Mouse (Mus musculus): Measurements from ENCODE around the gene Pdzd7.
A peak's percentile ranks its signal among the peaks of the same experiment; 100 is the strongest.

Gene Pdzd7

GRCm38 (mm10) chr19:45045651-45046050 is at the start of gene Pdzd7:
Pdzd7 (minus strand) TSS chr19:45045717.
- no peak for DNase-seq (ENCODE audit: low read depth)

GRCm38 (mm10) chr19:45081841-45082550 is 36.5 kb upstream of the Pdzd7 start:
- DNase-seq (ENCODE audit: low read depth) = peak; percentile 81

- peak; percentile 88 for DNase-seq (ENCODE audit: low read depth)
Observed at GRCm38 (mm10) chr19:45081279-45081678, 35.8 kb upstream of the Pdzd7 start.

GRCm38 (mm10) chr19:45080711-45081110 is 35.2 kb upstream of the Pdzd7 start:
- DNase-seq (ENCODE audit: low read depth) = no peak

- DNase-seq (ENCODE audit: low read depth) = peak; percentile 83
Observed at GRCm38 (mm10) chr19:45079769-45080515, 34.4 kb upstream of the Pdzd7 start.

- peak; percentile 63 for DNase-seq (ENCODE audit: low read depth)
Observed at GRCm38 (mm10) chr19:45078971-45079764, 33.7 kb upstream of the Pdzd7 start.

- DNase-seq (ENCODE audit: low read depth) = peak; percentile 18
Observed at GRCm38 (mm10) chr19:45077742-45078645, 32.5 kb upstream of the Pdzd7 start.

GRCm38 (mm10) chr19:45076586-45077510 is 31.3 kb upstream of the Pdzd7 start:
- peak; percentile 71 for DNase-seq (ENCODE audit: low read depth)

GRCm38 (mm10) chr19:45076036-45076575 is 30.6 kb upstream of the Pdzd7 start:
- DNase-seq (ENCODE audit: low read depth) = peak; percentile 55

- peak; percentile 60 for DNase-seq (ENCODE audit: low read depth)
Observed at GRCm38 (mm10) chr19:45075323-45076035, 30.0 kb upstream of the Pdzd7 start.

- DNase-seq (ENCODE audit: low read depth) = peak; percentile 96
Observed at GRCm38 (mm10) chr19:45074580-45075322, 29.2 kb upstream of the Pdzd7 start, which contains the start of gene Kazald1. Kazald1 (plus strand) TSS chr19:45075241.

- peak; percentile 93 for DNase-seq (ENCODE audit: low read depth)
Observed at GRCm38 (mm10) chr19:45073871-45074542, 28.5 kb upstream of the Pdzd7 start.

GRCm38 (mm10) chr19:45067758-45068510 is 22.4 kb upstream of the Pdzd7 start:
- DNase-seq (ENCODE audit: low read depth) = no peak

GRCm38 (mm10) chr19:45067170-45067569 is 21.7 kb upstream of the Pdzd7 start:
- no peak for DNase-seq (ENCODE audit: low read depth)

- no peak for DNase-seq (ENCODE audit: low read depth)
Observed at GRCm38 (mm10) chr19:45065226-45065625, 19.7 kb upstream of the Pdzd7 start.

- peak; percentile 77 for DNase-seq (ENCODE audit: low read depth)
Observed at GRCm38 (mm10) chr19:45063565-45064292, 18.2 kb upstream of the Pdzd7 start.

- DNase-seq (ENCODE audit: low read depth) = no peak
Observed at GRCm38 (mm10) chr19:45058841-45059240, 13.3 kb upstream of the Pdzd7 start.

Data from induced T-regulatory cell, adult 2 months (primary cell).